Mouse (Mus musculus) MEL (cell line): ENCODE measurements at regions not wholly inside any gene's neighbourhood (a gene's known extent, or its start where the extent isn't known, plus 50 kb on each side); places are given as distances from the start of the nearest gene placed in this dataset.

Experiments
- CTCF ChIP-seq, 3 experiments: IDR thresholded peaks in 2 of 3; conservative IDR thresholded peaks in 1 of 3; 2 replicates each; pipeline ENCODE4 v1.5.1; 2011 to 2012; ENCODE audit warnings: low read length in 3 of 3, low read depth in 2 of 3, mild to moderate bottlenecking in 2 of 3, improper control_type of control experiment in 1 of 3, inconsistent platforms in 1 of 3, mixed read lengths in 1 of 3, moderate library complexity in 1 of 3; ENCODE audit not compliant: control insufficient read depth in 1 of 3, insufficient read depth in 1 of 3, poor library complexity in 1 of 3, severe bottlenecking in 1 of 3
- EP300 ChIP-seq, 2 experiments: IDR thresholded peaks; 2 replicates each; pipeline ENCODE4 v1.6.1; 2011; ENCODE audit warnings: improper control_type of control experiment in 2 of 2, low read length in 2 of 2, low read depth in 1 of 2, mild to moderate bottlenecking in 1 of 2
- GATA1 ChIP-seq: IDR thresholded peaks from 2 replicates; pipeline ENCODE4 v1.6.1; 2011; ENCODE audit warnings: low read depth, low read length, improper control_type of control experiment
- HCFC1 ChIP-seq: IDR thresholded peaks from 2 replicates; pipeline ENCODE4 v1.6.1; 2012; ENCODE audit warnings: low read depth, mild to moderate bottlenecking, inconsistent platforms, low read length, improper control_type of control experiment, moderate library complexity
- MAZ ChIP-seq: IDR thresholded peaks from 2 replicates; pipeline ENCODE4 v1.6.1; 2012; ENCODE audit warnings: low read depth, mild to moderate bottlenecking, inconsistent platforms, low read length, improper control_type of control experiment
- MYB ChIP-seq: IDR thresholded peaks from 2 replicates; pipeline ENCODE4 v1.6.1; 2011; ENCODE audit warnings: mild to moderate bottlenecking, low read depth, low read length, improper control_type of control experiment
- NELFE ChIP-seq: IDR thresholded peaks from 2 replicates; pipeline ENCODE4 v1.6.1; 2011; ENCODE audit warnings: low read depth, low read length, improper control_type of control experiment
- POLR2A ChIP-seq, 2 experiments: IDR thresholded peaks; 2 replicates each; pipeline ENCODE4 v1.6.1; 2011 to 2012; ENCODE audit warnings: low read length in 2 of 2, mild to moderate bottlenecking in 2 of 2, control low read depth in 1 of 2, improper control_type of control experiment in 1 of 2, low read depth in 1 of 2, moderate library complexity in 1 of 2; ENCODE audit not compliant: control insufficient read depth in 1 of 2, insufficient read depth in 1 of 2, poor library complexity in 1 of 2
- SIN3A ChIP-seq: IDR thresholded peaks from 2 replicates; pipeline ENCODE4 v1.6.1; 2012; ENCODE audit warnings: low read length, improper control_type of control experiment, inconsistent platforms
- USF1 ChIP-seq: IDR thresholded peaks from 2 replicates; pipeline ENCODE4 v1.6.1; 2014; ENCODE audit warnings: low read depth, mild to moderate bottlenecking, inconsistent platforms, low read length, improper control_type of control experiment, moderate library complexity
- ZC3H11A ChIP-seq: IDR thresholded peaks from 2 replicates; pipeline ENCODE4 v1.6.1; 2012; ENCODE audit warnings: low read depth, mild to moderate bottlenecking, inconsistent platforms, low read length, improper control_type of control experiment
- ZKSCAN1 ChIP-seq: IDR thresholded peaks from 2 replicates; pipeline ENCODE4 v1.6.1; 2012; ENCODE audit warnings: low read depth, mild to moderate bottlenecking, inconsistent platforms, low read length, improper control_type of control experiment, moderate library complexity

- TF ChIP-seq GATA1 (no peak), POLR2A (IDR thresholded peaks at IDR 0.05; ENCODE audit: control insufficient read depth in 1 of 2, insufficient read depth in 1 of 2, low read depth in 1 of 2, low read length in 2 of 2, poor library complexity in 1 of 2) (no peak), CTCF (IDR thresholded peaks at IDR 0.05 in 2 of 3, conservative IDR thresholded peaks at IDR 0.05 in 1 of 3; ENCODE audit: control insufficient read depth in 1 of 3, insufficient read depth in 1 of 3, low read depth in 2 of 3, low read length in 3 of 3, poor library complexity in 1 of 3, severe bottlenecking in 1 of 3) (no peak), USF1 (no peak), HCFC1 (no peak), NELFE (no peak), EP300 (IDR thresholded peaks at IDR 0.05; ENCODE audit: low read depth in 1 of 2, low read length in 2 of 2) (no peak), SIN3A (no peak), ZC3H11A (no peak), ZKSCAN1 (no peak), MAZ (no peak), MYB (no peak)
Measured at GRCm38 (mm10) chr10:118793794-118794193, 76.2 kb downstream of the Dyrk2 start.
